Mouse (Mus musculus) kidney, adult 2 months (tissue): ENCODE results near the gene Pms2. TPM values are rescaled to one million over a fixed set of nuclear protein-coding genes. Genes with fewer than 3 reads are reported as not detected.

ENCODE experiments used
- DNase-seq: peaks from one replicate; pipeline ENCODE4 v3.0.0; 2021
- H3K27ac ChIP-seq: fragments of 200-500 bp; 2 replicates; pipeline ENCODE4 v1.5.1; 2012; ENCODE audit warnings: low read depth, low read length, control low read depth, inconsistent platforms; ENCODE audit not compliant: insufficient read depth
- H3K27me3 ChIP-seq: fragments of 200-500 bp; replicated peaks from 2 replicates; pipeline ENCODE4 v1.6.1; 2012; ENCODE audit warnings: mild to moderate bottlenecking, moderate library complexity, low read length, inconsistent platforms; ENCODE audit not compliant: control insufficient read depth, insufficient read depth
- H3K36me3 ChIP-seq: fragments of 200-500 bp; 2 replicates; pipeline ENCODE4 v1.6.1; 2012; ENCODE audit warnings: mild to moderate bottlenecking, moderate library complexity, low read length, inconsistent platforms; ENCODE audit not compliant: control insufficient read depth, insufficient read depth
- H3K4me1 ChIP-seq: fragments of 200-500 bp; 2 replicates; pipeline ENCODE4 v1.6.1; 2011; ENCODE audit warnings: low read length; ENCODE audit not compliant: control insufficient read depth, insufficient read depth
- H3K4me3 ChIP-seq: fragments of 200-500 bp; 2 replicates; pipeline ENCODE4 v1.5.1; 2011; ENCODE audit warnings: mild to moderate bottlenecking, low read depth, low read length, control low read depth; ENCODE audit not compliant: insufficient read depth
- CTCF ChIP-seq: fragments of 200-500 bp; conservative IDR thresholded peaks from 2 replicates; pipeline ENCODE4 v1.5.1; 2011; ENCODE audit warnings: low read depth, mild to moderate bottlenecking, control low read depth, low read length, moderate library complexity, mixed read lengths; ENCODE audit not compliant: insufficient read depth, insufficient read length
- POLR2A ChIP-seq: fragments of 200-500 bp; IDR thresholded peaks from one replicate; pipeline ENCODE4 v1.6.1; 2011; ENCODE audit warnings: low read depth, low read length, control low read depth
- WGBS: fragments of 180-500 bp; shearing (Covaris S2); methylation state at CpG from one replicate; pipeline ENCODE4 v1.1.7; 2018; 5-methylcytosine and 5-hydroxymethylcytosine counted together
- polyA plus RNA-seq: library from polyadenylated mRNA; depleted of rRNA; stranded (reverse); fragments of >200 nt; gene quantifications from 2 replicates; pipeline ENCODE4 v1.2.3, GENCODE M21; 2012

The Pms2 gene
- polyA plus RNA-seq, 1 experiment: 2.5 TPM

GRCm38 (mm10) chr5:143932831-143933230, 23.1 kb downstream of the Pms2 start, which contains the start of gene Rsph10b:
Gene Rsph10b, plus strand, starts transcription at chr5:143933035.
- no peaks in the 10 kb centered on the region; the same call in 1 of the 2 replicates for H3K36me3 ChIP-seq
- H3K4me1 ChIP-seq: no peaks in the 10 kb centered on the region
- H3K27ac ChIP-seq: no peak within 1 kb of the TSS
- no peak within 1 kb of the TSS for H3K4me3 ChIP-seq
- H3K27me3 ChIP-seq: no peaks in the 10 kb centered on the region
- WGBS: 26% methylated on average over 8 of the region's 8 CpGs
- no peak for TF ChIP-seq CTCF
- no peak for TF ChIP-seq POLR2A
- DNase-seq: peak; percentile 3

- Histone ChIP-seq H3K36me3 (no peaks in the 10 kb centered on the region), H3K27me3 (no peaks in the 10 kb centered on the region), H3K4me1 (no peaks in the 10 kb centered on the region), H3K27ac (no peak overlapping the region), H3K4me3 (no peak overlapping the region)
- no peak for DNase-seq
- TF ChIP-seq CTCF (no peak), POLR2A (no peak)
- 85% methylated on average over 11 of the region's 11 CpGs for WGBS
These were observed 23.6 kb downstream of the Pms2 start for GRCm38 (mm10) chr5:143933414-143933813.

- TF ChIP-seq CTCF (no peak), POLR2A (no peak)
- H3K4me1 ChIP-seq: no peaks in the 10 kb centered on the region
- H3K27ac ChIP-seq: no peak overlapping the region
- 94% methylated on average over 1 of the region's 1 CpGs for WGBS
- H3K4me3 ChIP-seq: no peak overlapping the region
- no peaks in the 10 kb centered on the region for H3K36me3 ChIP-seq
- H3K27me3 ChIP-seq: no peaks in the 10 kb centered on the region
- DNase-seq: no peak
These were observed 24.1 kb downstream of the Pms2 start for GRCm38 (mm10) chr5:143933875-143934274.

GRCm38 (mm10) chr5:143936156-143936555, 26.4 kb downstream of the Pms2 start:
- no peak for DNase-seq
- 86% methylated on average over 9 of the region's 9 CpGs for WGBS

GRCm38 (mm10) chr5:143941588-143941987, 31.8 kb downstream of the Pms2 start:
- TF ChIP-seq CTCF (no peak), POLR2A (no peak)
- Histone ChIP-seq H3K27me3 (no peaks in the 10 kb centered on the region), H3K4me1 (no peaks in the 10 kb centered on the region), H3K27ac (no peak overlapping the region), H3K4me3 (no peak overlapping the region), H3K36me3 (no peaks in the 10 kb centered on the region)
- WGBS: 18% methylated on average over 10 of the region's 10 CpGs
- DNase-seq: no peak

More at GRCm38 (mm10) chr5:143936156-143936555, 26.4 kb downstream of the Pms2 start:
- TF ChIP-seq POLR2A: no peak
- TF ChIP-seq CTCF: no peak
- H3K36me3 ChIP-seq: no peaks in the 10 kb centered on the region
- no peaks in the 10 kb centered on the region for H3K27me3 ChIP-seq
- no peaks in the 10 kb centered on the region for H3K4me1 ChIP-seq
- H3K27ac ChIP-seq: no peak overlapping the region
- H3K4me3 ChIP-seq: no peak overlapping the region

- H3K36me3 ChIP-seq: no peaks in the 10 kb centered on the region
- H3K4me3 ChIP-seq: no peak overlapping the region
- WGBS: 89% methylated on average over 14 of the region's 14 CpGs
- H3K27ac ChIP-seq: no peak overlapping the region
- H3K4me1 ChIP-seq: no peaks in the 10 kb centered on the region
- H3K27me3 ChIP-seq: no peaks in the 10 kb centered on the region
- no peak for DNase-seq
- no peak for TF ChIP-seq CTCF
- TF ChIP-seq POLR2A: no peak
These were observed 33.7 kb downstream of the Pms2 start for GRCm38 (mm10) chr5:143943231-143944125.

- no peaks in the 10 kb centered on the region for H3K36me3 ChIP-seq
- 80% methylated on average over 12 of the region's 12 CpGs for WGBS
- no peak overlapping the region for H3K4me3 ChIP-seq
- no peak for DNase-seq
- no peak for TF ChIP-seq POLR2A
- no peak for TF ChIP-seq CTCF
- no peaks in the 10 kb centered on the region for H3K4me1 ChIP-seq
- H3K27me3 ChIP-seq: no peaks in the 10 kb centered on the region
- H3K27ac ChIP-seq: no peak overlapping the region
These were observed 38.6 kb downstream of the Pms2 start for GRCm38 (mm10) chr5:143948361-143948760.
